ENCODE assay signal across 8 mouse cellular contexts in genomic region chr11:12026638-12027037, GRCm38 (mm10). TPM values are rescaled to one million over a fixed set of nuclear protein-coding genes. Genes with fewer than 3 reads are reported as not detected.
A peak's percentile ranks its signal among the peaks of the same experiment; 100 is the strongest.
DNase-seq lines count a peak whose midpoint lies in the region; ATAC-seq and TF ChIP-seq lines count a peak whose summit lies in the region.
"Had no signal": no experiment of that assay in that cellular context is flagged by ENCODE, and none has a peak within 500 bp of the region (broad histone marks: within the 10 kb centered on the region; RNA-seq: fewer than 3 reads in every experiment).

No protein-coding gene starts in this region.

- TF ChIP-seq EP300 in lung, postnatal 0 days (IDR thresholded peaks at IDR 0.05) = no peak

- peak; percentile 2; the same call in 1 of the 2 replicates for ATAC-seq in lung, postnatal 0 days
- ATAC-seq in forebrain, embryonic 11.5 days (replicated peaks; ENCODE audit: low FRiP score) = peak; percentile 40
- peak; percentile 71 for ATAC-seq in midbrain, embryonic 16.5 days
- no peak for ATAC-seq in megakaryocyte-erythroid progenitor cell, adult 5-6 weeks (replicated peaks; ENCODE audit: low FRiP score, low TSS enrichment, poor library complexity, severe bottlenecking)

- peaks cover 13% of the 10 kb centered on the region; the same call in 1 of the 2 replicates for H3K9me3 ChIP-seq in lung, postnatal 0 days (ENCODE audit: low read length)
- peaks cover 23% of the 10 kb centered on the region for H3K9me3 ChIP-seq in forebrain, embryonic 11.5 days (ENCODE audit: control insufficient read depth, low read length)
- H3K9me3 ChIP-seq in midbrain, embryonic 16.5 days (replicated peaks; ENCODE audit: control insufficient read depth, low read length, poor library complexity, severe bottlenecking) = peaks cover 11% of the 10 kb centered on the region

- peak; percentile 9 for DNase-seq in lung, postnatal 0 days (ENCODE audit: low spot score)
- no peak for DNase-seq in lung, adult 18-20 months
- peak; percentile 70 for DNase-seq in forebrain, embryonic 11.5 days (ENCODE audit: low spot score)
- DNase-seq in layer of hippocampus, adult 8-10 months (ENCODE audit: low spot score in 2 of 2) = peak; percentile 44 to 69
- DNase-seq in T-cell, adult 2 months (ENCODE audit: low spot score) = no peak

- H3K27me3 ChIP-seq in lung, postnatal 0 days (replicated peaks; ENCODE audit: insufficient read depth, low read length) = peaks cover 41% of the 10 kb centered on the region
- peaks cover 87% of the 10 kb centered on the region for H3K27me3 ChIP-seq in forebrain, embryonic 11.5 days (ENCODE audit: control insufficient read depth, insufficient read depth, low read length)
- peaks cover 37% of the 10 kb centered on the region for H3K27me3 ChIP-seq in midbrain, embryonic 16.5 days (ENCODE audit: control insufficient read depth, insufficient read depth, low read depth, low read length)

- peak overlapping the region; percentile 3; the same call in 1 of the 2 replicates for H3K4me3 ChIP-seq in lung, postnatal 0 days (ENCODE audit: low read depth, low read length)
- peak overlapping the region; percentile 18 for H3K4me3 ChIP-seq in forebrain, embryonic 11.5 days (ENCODE audit: low read depth, low read length)
- H3K4me3 ChIP-seq in midbrain, embryonic 16.5 days (ENCODE audit: low read depth, low read length) = peak overlapping the region; percentile 40
- H3K4me3 ChIP-seq: myocyte had no signal

- no peak overlapping the region for H3K9ac ChIP-seq in lung, postnatal 0 days (replicated peaks; ENCODE audit: low read depth)
- no peak overlapping the region for H3K9ac ChIP-seq in forebrain, embryonic 11.5 days (ENCODE audit: low read length)
- peak overlapping the region; percentile 61 for H3K9ac ChIP-seq in midbrain, embryonic 16.5 days (ENCODE audit: low read depth, low read length)

- no peaks in the 10 kb centered on the region for H3K36me3 ChIP-seq in lung, postnatal 0 days (ENCODE audit: insufficient read depth, low read length)
- H3K36me3 ChIP-seq in forebrain, embryonic 11.5 days (ENCODE audit: control insufficient read depth, insufficient read depth, low read length) = peaks cover 9% of the 10 kb centered on the region; the same call in 1 of the 2 replicates
- no peaks in the 10 kb centered on the region for H3K36me3 ChIP-seq in midbrain, embryonic 16.5 days (ENCODE audit: control insufficient read depth, insufficient read depth, low read length)

- no peak overlapping the region for H3K27ac ChIP-seq in lung, postnatal 0 days (ENCODE audit: low read length)
- H3K27ac ChIP-seq in forebrain, embryonic 11.5 days (ENCODE audit: low read depth, low read length) = no peak overlapping the region
- peak overlapping the region; percentile 84 for H3K27ac ChIP-seq in midbrain, embryonic 16.5 days (ENCODE audit: low read length)

- 60% methylated on average over 16 of the region's 17 CpGs for WGBS in lung, postnatal 0 days
- WGBS in forebrain, embryonic 11.5 days = 48% methylated on average over 17 of the region's 17 CpGs
- 59% methylated on average over 17 of the region's 17 CpGs for whole genome bisulfite sequencing in midbrain, embryonic 16.5 days

- peak overlapping the region; percentile 49; the same call in 1 of the 2 replicates for H3K4me2 ChIP-seq in lung, postnatal 0 days (replicated peaks; ENCODE audit: low read depth, low read length)
- peak overlapping the region; percentile 44 for H3K4me2 ChIP-seq in forebrain, embryonic 11.5 days (ENCODE audit: low read depth, low read length, severe bottlenecking)
- peak overlapping the region; percentile 55 for H3K4me2 ChIP-seq in midbrain, embryonic 16.5 days (ENCODE audit: low read length)

- TF ChIP-seq CTCF in lung, postnatal 0 days (IDR thresholded peaks at IDR 0.05) = no peak

- H3K4me1 ChIP-seq in lung, postnatal 0 days (ENCODE audit: insufficient read depth, low read depth, low read length) = no peaks in the 10 kb centered on the region
- H3K4me1 ChIP-seq in forebrain, embryonic 11.5 days (replicated peaks; ENCODE audit: control insufficient read depth, insufficient read depth, low read length) = no peaks in the 10 kb centered on the region; the same call in 1 of the 2 replicates
- no peaks in the 10 kb centered on the region for H3K4me1 ChIP-seq in midbrain, embryonic 16.5 days (ENCODE audit: control insufficient read depth, insufficient read depth, low read length)

RNA-seq across cellular contexts. Expression of gene Grb10, which starts 11.8 kb away (rescaled TPM):
- 86.9 and 92.2 TPM in 2 replicates for polyA plus RNA-seq in lung, postnatal 0 days (2015; fragmentation: Nextera tagmentation; extraction: Ambion mirVana)
- 158 and 176 TPM in 2 replicates for polyA plus RNA-seq in forebrain, embryonic 11.5 days (2014; fragmentation: Nextera tagmentation; extraction: Ambion mirVana)
- total RNA-seq in layer of hippocampus, adult 8-10 months (2022) = 10 to 100 TPM; 28.0 to 36.2 (median 32.3) TPM
- 74.6 and 92.9 TPM in 2 replicates for polyA plus RNA-seq in midbrain, embryonic 16.5 days (2015; fragmentation: Nextera tagmentation; extraction: Ambion mirVana)
- 38.7 and 42.0 TPM in 2 replicates for total RNA-seq in megakaryocyte-erythroid progenitor cell, adult 5-6 weeks (2014; fragmentation: Nextera tagmentation)
- total RNA-seq in megakaryocyte-erythroid progenitor cell, adult 5-6 weeks (2017) = 53.4 and 54.0 TPM in 2 replicates

Comparison
In these comparisons a context has a peak if more than half of its experiments do, and no peak if none do; other contexts are left out.
1. DNase-seq: peak in lung, postnatal 0 days (single experiment), forebrain, embryonic 11.5 days (single experiment) and layer of hippocampus, adult 8-10 months (2 of 2); none in lung, adult 18-20 months (0 of 2) and T-cell, adult 2 months (single experiment).
2. Peak in every context shown above with its lines, with median percentiles within 50 percentile points of each other: H3K4me2 ChIP-seq and H3K4me3 ChIP-seq.